Mouse (Mus musculus): ENCODE measurements at regions not wholly inside any gene's neighbourhood (a gene's known extent, or its start where the extent isn't known, plus 50 kb on each side); places are given as distances from the start of the nearest gene placed in this dataset.
A peak's percentile ranks its signal among the peaks of the same experiment; 100 is the strongest.

GRCm38 (mm10) chr12:51100868-51101267 is 247.0 kb upstream of the G2e3 start:
- Histone ChIP-seq H3K4me1 (ENCODE audit: control insufficient read depth in 2 of 2, insufficient read depth in 2 of 2, low read length in 2 of 2) (0 out of 4 replicates have a peak, but pooled peaks cover 0 to 3% of the 10 kb centered on the region in 2 experiments), H3K4me2 (ENCODE audit: low read length) (no peak overlapping the region), H3K9ac (ENCODE audit: low read length) (no peak overlapping the region), H3K27me3 (ENCODE audit: control insufficient read depth, insufficient read depth, low read length) (no peaks in the 10 kb centered on the region), H3K27ac (replicated peaks in 1 of 2; ENCODE audit: control insufficient read depth in 1 of 2, insufficient read depth in 1 of 2, low read depth in 2 of 2, low read length in 2 of 2) (no peak overlapping the region), H3K9me3 (ENCODE audit: control insufficient read depth, low read length) (no peaks in the 10 kb centered on the region), H3K36me3 (ENCODE audit: control insufficient read depth, insufficient read depth, low read length) (no peaks in the 10 kb centered on the region), H3K4me3 (ENCODE audit: control insufficient read depth in 1 of 2, insufficient read depth in 1 of 2, low read depth in 1 of 2, low read length in 2 of 2) (no peak overlapping the region)
- 83% methylated on average over 5 of the region's 5 CpGs for WGBS
- ATAC-seq (ENCODE audit: insufficient number of reproducible peaks, insufficient read depth, low FRiP score, low read depth), result no peak

DNA sequence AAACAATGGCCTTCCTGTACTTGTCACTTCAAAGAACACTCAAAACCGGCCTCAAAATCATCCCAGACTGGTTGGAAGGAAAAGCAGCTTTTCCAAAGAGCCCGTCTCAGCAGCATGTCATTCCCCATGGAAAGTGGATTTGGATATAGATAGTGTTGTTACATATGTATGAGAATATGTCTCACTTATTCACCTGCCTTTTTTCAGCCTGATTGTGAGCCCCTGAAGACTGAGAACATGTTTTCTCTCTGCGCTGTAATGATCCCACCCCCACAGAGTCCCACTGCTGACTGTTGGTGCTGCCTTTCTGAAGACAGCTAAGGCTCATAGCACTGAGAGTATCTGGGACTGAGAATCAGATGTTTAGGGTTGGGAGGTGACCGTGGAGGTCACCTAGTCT is 251.9 kb upstream of the G2e3 start:
- Histone ChIP-seq H3K4me2 (ENCODE audit: low read length) (no peak overlapping the region), H3K27ac (replicated peaks in 1 of 2; ENCODE audit: control insufficient read depth in 1 of 2, insufficient read depth in 1 of 2, low read depth in 2 of 2, low read length in 2 of 2) (no peak overlapping the region), H3K36me3 (ENCODE audit: control insufficient read depth, insufficient read depth, low read length) (no peaks in the 10 kb centered on the region), H3K27me3 (ENCODE audit: control insufficient read depth, insufficient read depth, low read length) (no peaks in the 10 kb centered on the region), H3K9me3 (ENCODE audit: control insufficient read depth, low read length) (no peaks in the 10 kb centered on the region), H3K4me1 (ENCODE audit: control insufficient read depth in 2 of 2, insufficient read depth in 2 of 2, low read length in 2 of 2) (0 out of 4 replicates have a peak, but pooled peaks cover 0 to 3% of the 10 kb centered on the region in 2 experiments), H3K9ac (ENCODE audit: low read length) (no peak overlapping the region), H3K4me3 (ENCODE audit: control insufficient read depth in 1 of 2, insufficient read depth in 1 of 2, low read depth in 1 of 2, low read length in 2 of 2) (no peak overlapping the region)
- no peak for ATAC-seq (ENCODE audit: insufficient number of reproducible peaks, insufficient read depth, low FRiP score, low read depth)
- WGBS, result 62% methylated on average over 4 of the region's 4 CpGs

- H3K9ac ChIP-seq (ENCODE audit: low read length), result no peak overlapping the region
- no peaks in the 10 kb centered on the region for H3K9me3 ChIP-seq (ENCODE audit: control insufficient read depth, low read length)
- no peaks in the 10 kb centered on the region for H3K4me1 ChIP-seq (ENCODE audit: control insufficient read depth in 2 of 2, insufficient read depth in 2 of 2, low read length in 2 of 2)
- WGBS, result 89% methylated on average over 7 of the region's 7 CpGs
- no peak overlapping the region for H3K27ac ChIP-seq (replicated peaks in 1 of 2; ENCODE audit: control insufficient read depth in 1 of 2, insufficient read depth in 1 of 2, low read depth in 2 of 2, low read length in 2 of 2)
- H3K36me3 ChIP-seq (ENCODE audit: control insufficient read depth, insufficient read depth, low read length), result no peaks in the 10 kb centered on the region
- no peaks in the 10 kb centered on the region for H3K27me3 ChIP-seq (ENCODE audit: control insufficient read depth, insufficient read depth, low read length)
- no peak overlapping the region for H3K4me3 ChIP-seq (ENCODE audit: control insufficient read depth in 1 of 2, insufficient read depth in 1 of 2, low read depth in 1 of 2, low read length in 2 of 2)
- no peak overlapping the region for H3K4me2 ChIP-seq (ENCODE audit: low read length)
- no peak for ATAC-seq (ENCODE audit: insufficient number of reproducible peaks, insufficient read depth, low FRiP score, low read depth)
Measured at GRCm38 (mm10) chr12:51089324-51089723, 258.5 kb upstream of the G2e3 start.

DNA sequence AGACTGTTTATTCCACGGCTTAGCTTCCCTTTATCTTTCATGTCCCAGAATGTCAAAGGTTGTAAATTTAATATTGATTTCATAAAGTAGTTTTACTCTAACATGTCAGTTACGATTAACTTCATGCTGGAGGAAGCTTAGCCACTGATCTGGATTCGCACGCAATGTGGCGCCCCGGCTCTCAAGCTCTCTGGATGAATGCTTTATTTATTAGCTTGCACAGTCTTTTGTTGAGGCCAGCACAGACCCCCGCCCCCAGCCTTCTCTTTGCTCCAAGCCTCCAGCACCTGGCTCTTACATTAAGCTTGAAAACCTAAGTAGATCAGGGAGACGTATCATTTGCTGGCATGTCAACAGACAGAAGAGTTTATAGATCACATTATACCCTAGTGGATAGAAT is 266.1 kb upstream of the G2e3 start:
- Histone ChIP-seq H3K27ac (replicated peaks in 1 of 2; ENCODE audit: control insufficient read depth in 1 of 2, insufficient read depth in 1 of 2, low read depth in 2 of 2, low read length in 2 of 2) (no peak overlapping the region), H3K4me2 (ENCODE audit: low read length) (no peak overlapping the region), H3K36me3 (ENCODE audit: control insufficient read depth, insufficient read depth, low read length) (no peaks in the 10 kb centered on the region), H3K9ac (ENCODE audit: low read length) (no peak overlapping the region), H3K27me3 (ENCODE audit: control insufficient read depth, insufficient read depth, low read length) (no peaks in the 10 kb centered on the region), H3K4me1 (ENCODE audit: control insufficient read depth in 2 of 2, insufficient read depth in 2 of 2, low read length in 2 of 2) (no peaks in the 10 kb centered on the region), H3K4me3 (ENCODE audit: control insufficient read depth in 1 of 2, insufficient read depth in 1 of 2, low read depth in 1 of 2, low read length in 2 of 2) (no peak overlapping the region), H3K9me3 (ENCODE audit: control insufficient read depth, low read length) (no peaks in the 10 kb centered on the region)
- WGBS, result 82% methylated on average over 8 of the region's 8 CpGs
- no peak for ATAC-seq (ENCODE audit: insufficient number of reproducible peaks, insufficient read depth, low FRiP score, low read depth)

GRCm38 (mm10) chr12:51073503-51073902 is 274.4 kb upstream of the G2e3 start:
- H3K4me2 ChIP-seq (ENCODE audit: low read length), result no peak overlapping the region

GRCm38 (mm10) chr12:51060931-51061330 is 286.9 kb upstream of the G2e3 start:
- no peak overlapping the region for H3K4me2 ChIP-seq (ENCODE audit: low read length)

More at GRCm38 (mm10) chr12:51073503-51073902, 274.4 kb upstream of the G2e3 start:
- no peak for ATAC-seq (ENCODE audit: insufficient number of reproducible peaks, insufficient read depth, low FRiP score, low read depth)
- Histone ChIP-seq H3K4me1 (ENCODE audit: control insufficient read depth in 2 of 2, insufficient read depth in 2 of 2, low read length in 2 of 2) (no peaks in the 10 kb centered on the region), H3K4me3 (ENCODE audit: control insufficient read depth in 1 of 2, insufficient read depth in 1 of 2, low read depth in 1 of 2, low read length in 2 of 2) (no peak overlapping the region), H3K36me3 (ENCODE audit: control insufficient read depth, insufficient read depth, low read length) (no peaks in the 10 kb centered on the region), H3K9me3 (ENCODE audit: control insufficient read depth, low read length) (no peaks in the 10 kb centered on the region), H3K9ac (ENCODE audit: low read length) (no peak overlapping the region), H3K27me3 (ENCODE audit: control insufficient read depth, insufficient read depth, low read length) (no peaks in the 10 kb centered on the region), H3K27ac (replicated peaks in 1 of 2; ENCODE audit: control insufficient read depth in 1 of 2, insufficient read depth in 1 of 2, low read depth in 2 of 2, low read length in 2 of 2) (no peak overlapping the region)
- 81% methylated on average over 1 of the region's 1 CpGs for WGBS

GRCm38 (mm10) chr12:51058569-51058968 is 289.3 kb upstream of the G2e3 start:
- 6% methylated on average over 12 of the region's 12 CpGs for WGBS
- no peaks in the 10 kb centered on the region for H3K27me3 ChIP-seq (ENCODE audit: control insufficient read depth, insufficient read depth, low read length)
- H3K4me2 ChIP-seq (ENCODE audit: low read length), result peak overlapping the region; percentile 58
- H3K9ac ChIP-seq (ENCODE audit: low read length), result peak overlapping the region; percentile 64
- H3K36me3 ChIP-seq (ENCODE audit: control insufficient read depth, insufficient read depth, low read length), result no peaks in the 10 kb centered on the region
- peaks cover 0 to 4% of the 10 kb centered on the region in 2 experiments; a peak in 1 of 4 replicates for H3K4me1 ChIP-seq (ENCODE audit: control insufficient read depth in 2 of 2, insufficient read depth in 2 of 2, low read length in 2 of 2)
- peak overlapping the region; percentile 58 to 59; a peak in 2 of 4 replicates for H3K27ac ChIP-seq (replicated peaks in 1 of 2; ENCODE audit: control insufficient read depth in 1 of 2, insufficient read depth in 1 of 2, low read depth in 2 of 2, low read length in 2 of 2)
- H3K9me3 ChIP-seq (ENCODE audit: control insufficient read depth, low read length), result no peaks in the 10 kb centered on the region
- peak overlapping the region; percentile 29 to 37 for H3K4me3 ChIP-seq (ENCODE audit: control insufficient read depth in 1 of 2, insufficient read depth in 1 of 2, low read depth in 1 of 2, low read length in 2 of 2)
- ATAC-seq (ENCODE audit: insufficient number of reproducible peaks, insufficient read depth, low FRiP score, low read depth), result no peak

More at GRCm38 (mm10) chr12:51060931-51061330, 286.9 kb upstream of the G2e3 start:
- ATAC-seq (ENCODE audit: insufficient number of reproducible peaks, insufficient read depth, low FRiP score, low read depth), result no peak
- Histone ChIP-seq H3K4me1 (ENCODE audit: control insufficient read depth in 2 of 2, insufficient read depth in 2 of 2, low read length in 2 of 2) (peaks cover 0 to 4% of the 10 kb centered on the region in 2 experiments; a peak in 1 of 4 replicates), H3K4me3 (ENCODE audit: control insufficient read depth in 1 of 2, insufficient read depth in 1 of 2, low read depth in 1 of 2, low read length in 2 of 2) (no peak overlapping the region), H3K36me3 (ENCODE audit: control insufficient read depth, insufficient read depth, low read length) (no peaks in the 10 kb centered on the region), H3K9ac (ENCODE audit: low read length) (no peak overlapping the region), H3K27me3 (ENCODE audit: control insufficient read depth, insufficient read depth, low read length) (no peaks in the 10 kb centered on the region), H3K9me3 (ENCODE audit: control insufficient read depth, low read length) (no peaks in the 10 kb centered on the region), H3K27ac (replicated peaks in 1 of 2; ENCODE audit: control insufficient read depth in 1 of 2, insufficient read depth in 1 of 2, low read depth in 2 of 2, low read length in 2 of 2) (no peak overlapping the region)
- 84% methylated on average over 3 of the region's 3 CpGs for WGBS

DNA sequence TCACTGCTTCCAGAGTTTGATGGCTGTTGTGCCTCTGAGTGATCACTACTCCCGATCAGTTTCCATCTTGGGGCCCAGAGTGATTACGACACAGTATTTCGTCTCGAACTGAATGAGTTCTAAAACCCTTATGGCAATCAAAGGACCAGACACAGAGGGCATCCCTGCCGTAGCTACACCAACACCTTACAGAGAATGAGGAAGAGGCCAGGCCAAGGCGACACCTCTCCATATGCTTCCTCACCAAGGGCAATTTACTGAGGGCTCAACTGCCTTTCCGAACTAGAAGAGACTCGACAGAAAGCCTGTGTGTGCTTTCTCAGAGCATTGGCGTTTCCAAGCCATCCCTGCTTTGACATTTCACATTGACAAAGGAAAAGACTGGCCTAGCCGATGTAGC is 289.8 kb upstream of the G2e3 start:
- Histone ChIP-seq H3K9ac (ENCODE audit: low read length) (peak overlapping the region; percentile 64), H3K4me3 (ENCODE audit: control insufficient read depth in 1 of 2, insufficient read depth in 1 of 2, low read depth in 1 of 2, low read length in 2 of 2) (peak overlapping the region; percentile 29 to 37; a peak in 3 of 4 replicates), H3K36me3 (ENCODE audit: control insufficient read depth, insufficient read depth, low read length) (no peaks in the 10 kb centered on the region), H3K9me3 (ENCODE audit: control insufficient read depth, low read length) (no peaks in the 10 kb centered on the region), H3K4me1 (ENCODE audit: control insufficient read depth in 2 of 2, insufficient read depth in 2 of 2, low read length in 2 of 2) (peaks cover 0 to 4% of the 10 kb centered on the region in 2 experiments; a peak in 1 of 4 replicates), H3K27ac (replicated peaks in 1 of 2; ENCODE audit: control insufficient read depth in 1 of 2, insufficient read depth in 1 of 2, low read depth in 2 of 2, low read length in 2 of 2) (peak overlapping the region; percentile 58 to 59; a peak in 2 of 4 replicates), H3K4me2 (ENCODE audit: low read length) (peak overlapping the region; percentile 58), H3K27me3 (ENCODE audit: control insufficient read depth, insufficient read depth, low read length) (no peaks in the 10 kb centered on the region)
- no peak for ATAC-seq (ENCODE audit: insufficient number of reproducible peaks, insufficient read depth, low FRiP score, low read depth)
- WGBS, result 48% methylated on average over 10 of the region's 10 CpGs
